Mouse (Mus musculus): Measurements from ENCODE around the gene Faap24.

DNA sequence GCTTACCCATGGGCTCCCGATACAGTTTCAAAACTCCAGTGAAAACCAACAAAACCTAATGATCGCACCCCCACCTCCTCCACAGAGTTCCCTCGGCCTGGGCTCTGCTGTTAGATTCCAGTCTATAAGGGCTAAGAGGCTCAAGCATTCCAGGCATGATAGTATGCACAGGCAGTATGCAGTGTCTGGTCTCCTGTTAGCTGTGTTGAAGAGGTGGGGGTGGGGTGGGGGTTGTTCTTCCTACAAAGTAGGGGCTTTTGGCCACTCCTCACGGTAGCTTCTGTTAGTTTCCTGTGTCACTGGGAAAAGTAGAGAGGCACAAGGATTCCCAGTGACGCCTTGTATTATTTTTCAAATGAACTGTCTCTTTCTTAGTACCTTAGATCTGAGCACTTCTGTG lies 34.4 kb downstream of the Faap24 start:
- TF ChIP-seq CTCF (conservative IDR thresholded peaks at IDR 0.05; ENCODE audit: insufficient read depth, insufficient read length, low read depth, low read length) (no peak), POLR2A (IDR thresholded peaks at IDR 0.05; ENCODE audit: low read depth, low read length) (no peak)

All from kidney, adult 2 months (tissue).